Comparison of ENCODE assay signal across 18 mouse cellular contexts in genomic region chr16:24398476-24398875, GRCm38 (mm10). TPM values are rescaled to one million over a fixed set of nuclear protein-coding genes. Genes with fewer than 3 reads are reported as not detected.
DNase-seq lines count a peak whose midpoint lies in the region; ATAC-seq and TF ChIP-seq lines count a peak whose summit lies in the region.
"Had no signal": no experiment of that assay in that cellular context is flagged by ENCODE, and none has a peak within 500 bp of the region (broad histone marks: within the 10 kb centered on the region; RNA-seq: fewer than 3 reads in every experiment).

No protein-coding gene starts in this region.

- H3K4me3 ChIP-seq in heart, embryonic 12.5 days: no peak overlapping the region
- H3K4me3 ChIP-seq in liver, adult 2 months (ENCODE audit: insufficient read depth, low read depth, low read length): no peak overlapping the region
- H3K4me3 ChIP-seq in liver, embryonic 12.5 days: no peak overlapping the region
- H3K4me3 ChIP-seq in stomach, embryonic 15.5 days (replicated peaks): no peak overlapping the region
- H3K4me3 ChIP-seq: embryonic facial prominence, embryonic 15.5 days; forebrain, embryonic 10.5 days; gastrocnemius, adult 2 months; lung, embryonic 15.5 days; midbrain, embryonic 15.5 days had no signal

- H3K9me3 ChIP-seq in heart, embryonic 12.5 days (replicated peaks): no peaks in the 10 kb centered on the region
- no peaks in the 10 kb centered on the region for H3K9me3 ChIP-seq in liver, embryonic 12.5 days (replicated peaks)
- no peaks in the 10 kb centered on the region for H3K9me3 ChIP-seq in stomach, embryonic 15.5 days
- H3K9me3 ChIP-seq: embryonic facial prominence, embryonic 15.5 days; forebrain, embryonic 10.5 days; lung, embryonic 15.5 days; midbrain, embryonic 15.5 days had no signal

- no peaks in the 10 kb centered on the region for H3K27me3 ChIP-seq in heart, embryonic 12.5 days (replicated peaks)
- H3K27me3 ChIP-seq in liver, adult 2 months (ENCODE audit: control insufficient read depth, insufficient read depth, low read length): no peaks in the 10 kb centered on the region
- peaks cover 20% of the 10 kb centered on the region for H3K27me3 ChIP-seq in liver, embryonic 12.5 days (replicated peaks)
- no peaks in the 10 kb centered on the region for H3K27me3 ChIP-seq in stomach, embryonic 15.5 days (replicated peaks)
- H3K27me3 ChIP-seq: embryonic facial prominence, embryonic 15.5 days; lung, embryonic 15.5 days; midbrain, embryonic 15.5 days had no signal

- H3K4me1 ChIP-seq in heart, embryonic 12.5 days (replicated peaks): peaks cover 69% of the 10 kb centered on the region
- peaks cover 42% of the 10 kb centered on the region for H3K4me1 ChIP-seq in liver, adult 2 months (ENCODE audit: control insufficient read depth, insufficient read depth, low read length)
- H3K4me1 ChIP-seq in liver, embryonic 12.5 days: peaks cover 27% of the 10 kb centered on the region; the same call in 1 of the 2 replicates
- peaks cover 42% of the 10 kb centered on the region for H3K4me1 ChIP-seq in stomach, embryonic 15.5 days

- no peak overlapping the region for H3K4me2 ChIP-seq in heart, embryonic 12.5 days
- H3K4me2 ChIP-seq in liver, embryonic 12.5 days: no peak overlapping the region
- H3K4me2 ChIP-seq in stomach, embryonic 15.5 days: no peak overlapping the region
- H3K4me2 ChIP-seq: embryonic facial prominence, embryonic 15.5 days; lung, embryonic 15.5 days; midbrain, embryonic 15.5 days had no signal

- ATAC-seq in heart, embryonic 12.5 days (ENCODE audit: insufficient number of reproducible peaks, low FRiP score): no peak
- ATAC-seq in liver, embryonic 12.5 days: no peak
- ATAC-seq in stomach, embryonic 15.5 days (ENCODE audit: insufficient read depth, low FRiP score, low read depth): no peak
- ATAC-seq: midbrain, embryonic 15.5 days had no signal

- no peak for TF ChIP-seq CTCF in liver, adult 2 months (IDR thresholded peaks at IDR 0.05; ENCODE audit: low read depth, low read length)

- no peak for DNase-seq in heart, postnatal 4 days
- DNase-seq in liver, adult 2 months (ENCODE audit: extremely low read depth, low read depth, low spot score): no peak
- DNase-seq in liver: no peak
- no peak for DNase-seq in c-Kit-positive CD71-positive TER-119-positive erythroid progenitor cells, embryonic 14.5 days (ENCODE audit: low spot score)
- DNase-seq in adrenal gland, postnatal 25 days: no peak
- DNase-seq: adrenal gland, postnatal 10 days; cerebellum, adult 18-20 months; gastrocnemius, adult 2 months; heart, adult 18-20 months; spleen, adult 18-20 months; thymus, postnatal 25 days had no signal

- no peak overlapping the region for H3K9ac ChIP-seq in heart, embryonic 12.5 days
- peak overlapping the region; percentile 72 for H3K9ac ChIP-seq in liver, adult 2 months (ENCODE audit: low read depth, low read length)
- H3K9ac ChIP-seq in liver, embryonic 12.5 days: no peak overlapping the region
- no peak overlapping the region for H3K9ac ChIP-seq in stomach, embryonic 15.5 days
- H3K9ac ChIP-seq: embryonic facial prominence, embryonic 15.5 days; lung, embryonic 15.5 days; midbrain, embryonic 15.5 days had no signal

- 40% methylated on average over 4 of the region's 4 CpGs for WGBS in heart, embryonic 12.5 days
- WGBS in liver, adult 2 months: 14% methylated on average over 4 of the region's 4 CpGs
- 46% methylated on average over 4 of the region's 4 CpGs for WGBS in liver, embryonic 12.5 days (ENCODE audit: insufficient replicate concordance)
- 15% methylated on average over 4 of the region's 4 CpGs for WGBS in stomach, embryonic 15.5 days

- H3K27ac ChIP-seq in heart, embryonic 12.5 days (ENCODE audit: poor library complexity, severe bottlenecking): peak overlapping the region; percentile 5; the same call in 1 of the 2 replicates
- peak overlapping the region; percentile 86 for H3K27ac ChIP-seq in liver, adult 2 months (replicated peaks; ENCODE audit: insufficient read depth, low read depth, low read length)
- H3K27ac ChIP-seq in liver, embryonic 12.5 days: peak overlapping the region; percentile 36; the same call in 1 of the 2 replicates
- H3K27ac ChIP-seq in stomach, embryonic 15.5 days: peak overlapping the region; percentile 24; the same call in 1 of the 2 replicates
- H3K27ac ChIP-seq: embryonic facial prominence, embryonic 15.5 days; forebrain, embryonic 10.5 days; midbrain, embryonic 15.5 days had no signal

- H3K79me2 ChIP-seq in liver, adult 2 months (ENCODE audit: control insufficient read depth, insufficient read depth, low read length): peaks cover 23% of the 10 kb centered on the region; the same call in 1 of the 2 replicates

- TF ChIP-seq POLR2A in liver, adult 2 months (IDR thresholded peaks at IDR 0.05; ENCODE audit: extremely low read depth, insufficient read depth, low read length): no peak

- peaks cover 8% of the 10 kb centered on the region for H3K36me3 ChIP-seq in heart, embryonic 12.5 days
- no peaks in the 10 kb centered on the region for H3K36me3 ChIP-seq in liver, adult 2 months (ENCODE audit: control insufficient read depth, insufficient read depth, low read length)
- H3K36me3 ChIP-seq in liver, embryonic 12.5 days: no peaks in the 10 kb centered on the region
- no peaks in the 10 kb centered on the region for H3K36me3 ChIP-seq in stomach, embryonic 15.5 days
- H3K36me3 ChIP-seq: lung, embryonic 15.5 days; midbrain, embryonic 15.5 days had no signal

RNA-seq across cellular contexts. Expression of gene Lpp, which starts 5.2 kb away (rescaled TPM):
- polyA plus RNA-seq in heart, embryonic 12.5 days (2016; fragmentation: Nextera tagmentation; extraction: Ambion mirVana): 50.0 and 58.0 TPM in 2 replicates
- total RNA-seq in heart, postnatal 4 days (2021): 10 to 100 TPM; 77.6 to 80.1 TPM
- 23.0 and 25.9 TPM in 2 replicates for total RNA-seq in liver, adult 2 months (2014; rRNA removed)
- polyA plus RNA-seq in liver, adult 2 months (2012; rRNA removed): 7.5 and 11.4 TPM in 2 replicates
- 9.5 and 10.6 TPM in 2 replicates for polyA plus RNA-seq in liver, embryonic 12.5 days (2016; fragmentation: Nextera tagmentation; extraction: Ambion mirVana)
- 69.5 and 73.3 TPM in 2 replicates for polyA plus RNA-seq in stomach, embryonic 15.5 days (2015; fragmentation: Nextera tagmentation; extraction: Ambion mirVana)
- total RNA-seq in adrenal gland, postnatal 25 days (2021): 81.9 and 103 TPM in 2 replicates

Comparison
In these comparisons a context has a peak if more than half of its experiments do, and no peak if none do; other contexts are left out.
1. H3K27ac ChIP-seq: peak in every context shown above with its lines; median percentile 86 in liver, adult 2 months; 36 in liver, embryonic 12.5 days; 24 in stomach, embryonic 15.5 days; 5 in heart, embryonic 12.5 days.